Mouse (Mus musculus): Measurements from ENCODE around the gene Rab43. TPM values are rescaled to one million over a fixed set of nuclear protein-coding genes. Genes with fewer than 3 reads are reported as not detected.

Gene Rab43
- 10 to 100 TPM in 1 of 4 experiments, 1 to 10 TPM in 3; 7.9 to 13.3 (median 9.0) TPM for total RNA-seq (2022)

DNA sequence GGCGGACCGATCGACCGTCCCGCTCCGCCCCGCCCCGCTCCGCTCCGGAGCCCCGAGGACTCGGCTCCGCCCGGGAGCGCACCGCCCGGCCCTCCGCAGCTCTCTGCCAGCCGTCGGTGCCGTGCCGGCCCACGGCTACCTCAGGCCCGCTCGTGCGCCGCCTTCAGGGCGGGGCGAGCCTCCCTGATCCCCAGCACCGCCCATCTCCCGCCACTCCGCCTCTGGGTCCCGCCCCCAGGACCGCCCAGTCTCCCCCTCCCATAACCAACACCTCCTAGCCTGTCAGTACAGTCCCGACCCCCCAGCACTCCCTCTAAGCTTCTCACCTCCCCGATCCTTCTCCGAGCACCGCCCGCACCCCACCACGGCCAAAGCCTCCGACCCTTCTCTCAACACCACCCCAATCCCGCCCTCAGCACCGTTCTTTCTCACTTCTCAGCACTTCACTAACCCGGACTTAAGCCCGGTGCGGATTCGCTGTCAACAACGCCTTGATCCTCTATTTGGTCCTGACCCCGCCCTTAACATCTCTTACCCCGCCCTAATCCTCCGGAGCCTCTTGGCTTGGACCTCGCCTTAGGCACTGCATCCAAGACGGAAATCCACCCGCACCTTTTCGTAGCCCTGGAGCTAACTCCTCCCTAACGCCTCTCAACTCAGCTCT is at the start of gene Rab43:
Gene Rab43, minus strand, starts transcription at position 490 of the 664 bp plus-strand sequence.
- peak; percentile 95 for DNase-seq (ENCODE audit: low spot score)

DNA sequence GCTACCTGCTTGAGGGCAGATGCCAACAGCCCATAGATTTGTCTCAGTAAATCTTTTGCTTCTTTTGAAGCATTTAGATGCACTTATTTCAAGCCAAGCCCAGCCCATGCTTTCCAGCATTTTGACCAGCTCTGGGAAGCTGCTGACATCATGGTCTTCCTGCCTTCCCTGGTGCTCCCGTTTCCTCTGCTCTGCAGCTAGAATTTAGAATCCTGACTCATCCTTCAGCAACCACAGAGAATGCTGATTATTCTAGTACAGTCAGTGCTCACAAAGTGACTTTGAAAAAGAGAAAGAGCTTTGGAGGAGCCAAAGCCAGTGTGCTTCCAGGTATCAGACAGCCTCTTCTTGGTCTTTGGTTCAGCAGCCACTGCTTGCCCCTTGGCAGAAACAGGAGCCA is 45.1 kb upstream of the Rab43 start:
- DNase-seq (ENCODE audit: low spot score): no peak

DNA sequence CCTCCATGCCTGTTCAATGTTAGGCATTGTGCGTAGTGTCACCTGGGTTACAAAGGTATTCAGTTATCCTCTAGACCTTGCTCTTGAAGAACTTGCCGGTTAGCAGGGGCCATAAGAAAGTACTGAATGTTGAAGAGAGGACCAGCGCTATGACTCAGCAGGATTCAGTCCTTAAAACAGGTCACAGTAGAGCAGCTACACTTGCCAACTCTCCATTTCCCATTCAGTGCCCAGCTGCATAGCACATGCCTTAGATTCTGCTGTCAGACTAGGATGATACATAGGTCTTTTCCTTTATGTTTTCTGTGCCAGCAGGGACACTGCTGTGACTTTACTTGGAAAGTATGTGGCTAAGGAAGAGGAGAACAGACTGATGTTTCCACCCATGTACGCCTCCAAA is 41.5 kb upstream of the Rab43 start:
- no peak for DNase-seq (ENCODE audit: low spot score)

DNA sequence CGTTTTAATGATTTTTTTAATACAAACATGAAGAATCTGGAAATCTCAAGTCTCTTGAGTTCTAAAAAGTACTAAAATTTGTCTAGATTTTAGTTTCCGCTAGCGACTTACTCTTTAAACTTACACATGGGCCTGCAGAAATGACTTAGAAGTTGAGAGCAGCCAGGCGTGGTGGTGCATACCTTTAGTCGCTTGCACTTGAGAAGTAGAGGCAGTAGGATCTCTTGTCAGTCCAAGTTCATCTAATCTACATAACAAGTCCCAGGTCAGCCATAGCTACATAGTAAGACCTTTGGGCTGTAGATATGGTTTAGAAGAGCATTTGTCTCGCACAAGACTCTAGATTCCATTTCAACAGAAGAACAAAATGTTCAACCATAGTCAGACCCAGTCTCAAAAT is 39.9 kb upstream of the Rab43 start:
- no peak for DNase-seq (ENCODE audit: low spot score)

DNA sequence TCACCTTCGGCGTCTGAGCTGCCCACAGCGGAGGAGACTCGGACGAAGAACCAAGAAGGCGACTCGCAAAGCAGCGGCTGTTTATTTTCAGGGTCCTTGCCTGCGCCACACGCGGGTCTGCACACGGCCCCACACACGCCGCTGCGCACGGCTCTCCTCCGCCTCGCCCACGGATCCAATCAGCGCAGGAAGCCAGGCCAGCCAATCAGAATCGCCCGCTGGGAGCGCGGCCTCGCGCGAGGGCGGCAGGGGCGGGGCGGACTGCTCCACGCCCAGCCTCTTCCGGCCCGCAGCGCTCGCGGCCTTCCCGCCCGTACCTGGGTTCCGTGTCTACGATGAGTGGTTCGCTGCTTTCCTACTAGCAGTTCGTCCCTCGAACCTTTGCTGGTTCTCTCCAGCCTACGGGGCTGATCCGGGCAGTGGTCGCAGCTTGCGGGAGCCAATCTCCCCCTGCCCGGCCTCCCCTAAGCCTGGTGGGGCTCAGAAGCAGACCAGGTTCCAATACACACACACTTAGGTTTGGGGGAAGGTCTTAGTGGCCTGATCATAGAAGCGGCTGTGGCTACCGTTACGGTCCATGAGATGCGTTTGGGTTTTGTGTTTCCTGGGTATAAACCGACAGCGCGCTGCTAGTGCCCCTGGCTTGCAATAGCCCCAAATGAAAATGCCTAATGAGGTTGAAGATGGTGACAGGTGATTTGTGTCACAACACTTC is 39.1 kb upstream of the Rab43 start, which contains the start of gene Cnbp:
Gene Cnbp, minus strand, starts transcription at position 207 of the 715 bp plus-strand sequence.
- DNase-seq (ENCODE audit: low spot score): peak; percentile 93

DNA sequence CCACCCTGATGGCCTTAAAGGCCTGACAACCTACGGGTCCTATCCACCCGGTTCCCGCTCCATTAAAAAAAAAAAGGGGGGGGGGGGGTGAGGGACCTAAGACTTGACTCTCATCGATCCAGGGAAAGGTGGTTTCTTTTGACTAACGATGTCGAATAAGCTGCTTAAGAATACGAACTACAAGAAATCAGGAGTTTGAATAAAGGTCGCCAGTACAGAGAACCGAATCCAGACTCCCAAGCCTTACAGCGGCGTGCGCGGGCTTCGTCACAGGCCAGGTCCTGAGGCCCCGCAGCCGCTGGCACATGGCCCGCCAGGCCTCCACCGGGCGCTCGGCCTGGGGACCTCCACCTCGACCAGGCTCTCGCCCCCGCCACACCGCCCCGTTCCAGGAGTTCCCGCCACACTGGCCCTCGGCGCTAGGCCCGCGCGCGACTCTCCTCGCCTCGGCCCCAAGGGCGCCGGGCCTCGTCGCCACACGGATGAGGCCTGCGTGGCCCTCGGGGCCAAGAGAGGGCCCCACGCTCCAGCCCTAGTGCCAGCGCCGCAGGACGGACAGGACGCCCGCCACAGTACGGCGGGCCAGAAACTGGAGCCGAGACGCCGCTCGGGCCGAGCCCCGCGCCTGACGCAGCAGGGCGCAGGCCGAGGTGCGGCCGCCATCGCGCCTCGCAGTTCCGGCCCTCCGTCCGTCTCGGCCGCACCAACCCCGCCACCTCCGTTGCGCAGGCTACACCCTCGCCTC is 38.4 kb upstream of the Rab43 start:
- DNase-seq (ENCODE audit: low spot score): peak; percentile 46

DNA sequence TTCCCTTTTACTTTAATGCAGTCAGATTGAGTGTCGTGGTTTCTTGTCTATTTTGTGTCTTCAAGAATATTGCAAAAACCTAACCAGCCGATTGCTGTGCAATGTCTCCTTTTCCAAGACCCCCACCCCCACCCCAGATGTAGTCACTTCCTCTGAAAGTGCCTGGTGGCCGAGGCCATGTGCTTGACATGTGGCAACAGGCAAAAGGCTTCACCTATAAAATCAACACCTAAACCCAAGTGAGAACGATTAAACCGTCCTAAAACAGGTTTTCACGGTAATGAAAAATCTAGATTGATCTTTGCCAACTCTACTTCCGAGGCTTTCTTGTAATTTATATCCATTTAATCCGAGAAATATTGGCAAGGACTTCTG is 37.8 kb upstream of the Rab43 start:
- DNase-seq (ENCODE audit: low spot score): no peak

DNA sequence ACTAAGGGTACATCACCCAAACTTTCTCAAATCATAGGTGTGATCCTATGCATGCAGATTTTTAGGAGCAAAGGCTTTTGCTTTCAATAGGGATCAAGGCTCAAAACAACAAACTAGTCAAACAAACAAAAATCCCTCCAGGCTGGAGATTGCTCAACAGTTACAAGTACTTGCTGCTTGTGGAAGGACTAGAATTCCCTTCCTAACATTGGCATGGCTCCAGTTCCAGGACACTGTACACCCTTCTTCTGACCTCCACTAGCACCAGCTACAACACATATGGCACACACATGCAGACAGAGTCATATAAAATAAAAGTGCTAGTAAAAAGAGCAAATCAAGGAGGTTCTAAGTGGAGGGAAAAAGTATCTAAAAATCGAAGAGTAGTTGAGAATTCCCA is 34.8 kb upstream of the Rab43 start:
- no peak for DNase-seq (ENCODE audit: low spot score)

DNA sequence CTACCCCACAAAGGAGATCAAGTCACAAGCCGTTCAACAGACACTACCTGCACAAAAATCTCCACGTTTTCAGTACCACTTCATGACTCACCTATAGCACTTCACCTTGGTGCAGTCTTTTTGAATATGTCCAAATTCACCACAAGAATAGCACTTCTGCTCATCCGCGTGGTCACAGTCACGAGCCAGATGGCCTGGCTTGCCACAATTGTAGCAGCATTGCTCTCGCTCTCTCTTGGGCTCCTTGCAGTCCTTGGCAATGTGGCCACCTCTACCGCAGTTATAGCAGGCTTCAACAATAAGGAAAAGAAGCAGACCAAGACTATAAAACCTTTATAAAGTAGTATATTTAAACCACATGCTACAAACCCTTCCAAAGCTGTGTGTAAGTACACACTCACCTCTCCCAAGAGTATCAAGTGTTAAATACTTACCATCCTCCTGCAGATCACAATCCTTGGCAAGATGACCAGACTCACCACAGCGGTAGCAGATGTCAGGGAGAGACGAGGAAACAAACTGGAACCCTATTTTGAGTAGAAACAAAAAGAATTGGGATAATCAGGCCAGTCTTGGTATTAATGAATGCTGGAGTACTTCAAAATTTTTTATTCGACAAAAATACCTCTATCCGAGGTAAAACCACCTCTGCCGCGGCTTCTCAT is 33.2 kb upstream of the Rab43 start:
- DNase-seq (ENCODE audit: low spot score): no peak

DNA sequence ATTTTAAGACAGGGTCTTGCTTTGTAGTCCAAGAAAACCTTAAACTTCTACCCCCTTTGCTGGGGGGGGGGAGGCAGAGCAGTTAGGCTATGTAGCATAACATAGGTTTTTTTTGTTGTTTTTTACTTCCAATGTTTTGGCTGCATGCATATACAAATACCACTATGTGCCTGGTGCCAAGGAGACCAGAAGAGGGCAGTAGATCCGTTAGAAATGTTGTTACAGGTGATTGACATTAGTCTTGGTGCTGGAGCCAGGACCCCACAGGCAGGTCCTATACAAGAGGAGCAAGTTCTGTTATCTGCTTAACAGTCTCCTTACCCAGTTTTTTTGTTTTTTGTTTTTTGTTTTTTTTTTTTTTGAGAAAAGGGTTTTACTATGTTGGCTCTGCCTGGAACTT is 30.3 kb upstream of the Rab43 start:
- no peak for DNase-seq (ENCODE audit: low spot score)

DNA sequence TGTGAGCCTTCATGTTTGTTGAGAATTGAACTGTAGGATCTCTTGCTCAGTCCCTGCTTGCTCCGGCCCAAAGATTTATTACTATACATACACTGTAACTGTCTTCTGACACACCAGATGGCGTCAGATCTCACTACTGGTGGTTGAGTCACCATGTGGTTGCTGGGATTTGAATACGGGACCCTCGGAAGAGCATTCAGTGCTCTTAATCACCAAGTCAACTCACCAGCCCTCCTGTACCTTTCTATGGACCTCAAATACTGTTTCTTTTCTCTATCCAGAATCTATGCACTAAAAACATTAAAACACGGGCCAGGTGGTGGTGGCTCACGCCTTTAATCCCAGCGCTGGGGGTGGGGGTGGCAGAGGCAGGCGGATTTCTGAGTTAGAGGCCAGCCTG is 29.7 kb upstream of the Rab43 start:
- no peak for DNase-seq (ENCODE audit: low spot score)

DNA sequence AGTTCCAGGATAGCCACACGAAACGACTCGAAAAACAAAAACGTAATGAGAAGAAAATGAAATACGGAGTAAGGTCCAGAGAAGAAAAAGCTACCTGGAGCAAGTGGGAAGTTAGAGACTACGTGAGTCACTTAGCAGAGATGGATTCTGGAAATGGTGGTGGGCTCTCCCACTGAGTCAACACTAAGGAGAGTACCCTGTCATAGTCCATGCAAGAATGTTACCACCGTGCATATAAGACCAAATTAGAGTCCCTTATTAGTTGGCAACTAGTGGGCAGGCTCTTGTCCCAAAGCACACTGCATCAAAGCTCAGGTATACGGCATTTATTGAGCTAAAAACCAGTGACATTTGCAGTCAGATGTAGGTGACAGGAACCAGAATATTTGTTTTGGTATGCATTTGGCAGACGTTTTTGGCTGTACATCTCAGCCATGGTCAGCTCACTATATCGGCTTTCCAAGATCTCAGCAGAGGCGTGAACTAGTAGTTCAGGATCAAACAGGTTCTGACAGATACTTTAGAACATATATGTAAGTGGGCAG is 27.9 kb upstream of the Rab43 start:
- DNase-seq (ENCODE audit: low spot score): no peak

DNA sequence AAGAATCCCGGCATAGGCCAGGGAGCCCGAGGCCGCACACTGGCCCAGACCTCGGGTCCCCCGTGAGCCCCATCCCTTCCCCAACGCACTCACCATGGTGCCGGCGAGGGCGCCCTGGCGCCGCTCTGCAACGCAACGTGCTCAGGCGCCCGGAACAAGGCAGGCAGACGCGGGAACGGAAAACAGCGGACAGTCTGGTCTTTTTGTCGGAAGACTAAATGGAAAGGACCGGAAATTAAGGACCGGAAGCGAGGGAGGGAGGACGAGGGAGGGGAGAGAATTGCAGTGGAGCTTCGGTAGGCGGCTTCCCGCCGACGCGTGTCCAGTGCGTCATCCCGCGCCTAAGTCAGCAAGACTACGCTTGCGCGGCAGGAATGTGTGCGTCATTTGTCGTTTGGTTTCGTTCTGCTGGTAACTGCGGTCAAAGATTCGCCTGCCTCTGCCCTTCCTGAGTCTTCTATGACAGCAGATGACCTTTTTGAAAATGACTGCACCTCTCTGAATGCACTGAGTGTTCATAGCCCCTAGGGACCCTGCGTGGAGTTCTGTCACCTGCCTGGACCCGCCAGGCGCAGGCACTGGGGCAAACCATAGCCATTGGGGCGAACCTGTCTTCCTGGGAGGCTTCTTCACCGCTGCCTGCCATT is 26.7 kb upstream of the Rab43 start, which contains the start of gene Isy1:
Gene Isy1, minus strand, starts transcription at position 248 of the 647 bp plus-strand sequence.
- DNase-seq (ENCODE audit: low spot score): peak; percentile 97

DNA sequence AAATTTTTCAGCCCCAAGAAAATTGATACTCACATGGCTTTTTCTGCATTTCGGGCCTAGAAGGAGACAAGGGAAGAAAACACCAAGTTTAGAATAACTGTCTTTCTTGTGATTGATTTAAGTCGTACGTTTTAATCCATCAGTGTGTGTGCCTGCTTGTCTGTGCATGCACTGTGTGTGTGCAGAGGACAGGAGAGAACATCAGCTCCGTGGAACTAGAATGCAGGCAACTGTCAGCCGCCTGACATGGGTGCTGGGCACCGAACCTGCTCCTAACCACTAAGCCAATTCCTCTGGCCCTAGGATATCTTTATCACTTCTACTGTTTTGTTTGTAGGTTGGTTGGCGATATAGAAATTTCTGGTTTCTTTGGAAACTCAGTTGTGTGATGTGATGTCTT is 23.7 kb upstream of the Rab43 start, which contains the start of gene Gm45140:
Gene Gm45140, minus strand, starts transcription at position 101 of the 400 bp plus-strand sequence.
- no peak for DNase-seq (ENCODE audit: low spot score)

DNA sequence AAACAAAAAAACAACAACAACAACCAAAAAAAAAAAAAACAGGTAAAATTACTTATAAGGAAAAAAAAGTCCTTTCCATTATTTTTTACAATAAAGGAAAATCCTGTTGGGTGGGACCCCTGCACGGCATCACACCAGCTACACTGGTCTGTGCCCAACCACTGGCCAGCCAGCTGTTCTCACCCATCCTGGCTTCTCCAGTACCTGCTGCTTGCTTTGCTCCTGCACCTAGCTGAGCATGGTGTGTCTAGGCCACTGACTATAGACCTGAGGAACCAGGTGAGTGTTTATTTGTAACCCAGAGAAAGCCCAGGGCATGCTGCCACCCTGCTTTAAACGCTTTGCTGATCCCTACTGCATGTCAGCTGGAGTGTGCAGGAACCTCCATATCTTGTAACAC is 8.4 kb upstream of the Rab43 start:
- no peak for DNase-seq (ENCODE audit: low spot score)

DNA sequence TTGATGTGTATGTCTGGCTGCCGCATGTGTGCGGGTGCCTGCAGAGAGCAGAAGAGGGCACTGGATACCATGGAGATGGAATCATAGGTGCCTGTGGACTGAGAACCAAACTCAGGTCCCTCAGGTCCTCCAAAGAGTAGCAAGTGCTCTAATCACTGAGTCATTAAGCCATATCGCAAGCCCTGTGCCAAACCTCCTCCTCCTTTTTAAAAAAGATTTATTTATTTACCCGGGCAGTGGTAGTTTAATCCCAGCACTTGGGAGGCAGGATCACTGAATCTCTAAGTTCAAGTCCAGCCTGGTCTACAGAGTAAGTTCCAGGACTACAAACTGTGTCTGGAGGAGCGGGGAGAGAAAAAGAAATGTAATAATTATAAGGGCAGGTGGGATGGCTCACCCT is 2.5 kb upstream of the Rab43 start:
- no peak for DNase-seq (ENCODE audit: low spot score)

DNA sequence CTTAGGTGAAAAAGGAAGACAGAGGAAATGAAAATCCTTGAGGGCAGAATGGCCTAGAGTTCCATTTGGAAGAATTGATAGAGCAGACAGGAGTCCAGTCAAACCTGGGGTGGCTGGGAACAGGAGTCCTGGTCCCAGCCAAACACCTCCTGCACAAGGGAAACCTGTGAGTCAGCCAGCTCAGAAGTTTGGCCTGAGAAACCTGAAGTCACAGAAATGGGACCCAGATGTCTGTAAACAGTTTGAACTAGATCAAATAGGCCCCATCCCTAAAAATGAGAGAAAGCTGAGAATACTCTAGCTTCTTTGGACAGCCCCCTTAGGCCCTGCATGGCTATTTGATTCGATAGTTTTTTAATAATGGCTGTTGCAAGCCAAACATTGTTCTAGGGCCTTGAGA is 692 bp upstream of the Rab43 start:
- no peak for DNase-seq (ENCODE audit: low spot score)

DNA sequence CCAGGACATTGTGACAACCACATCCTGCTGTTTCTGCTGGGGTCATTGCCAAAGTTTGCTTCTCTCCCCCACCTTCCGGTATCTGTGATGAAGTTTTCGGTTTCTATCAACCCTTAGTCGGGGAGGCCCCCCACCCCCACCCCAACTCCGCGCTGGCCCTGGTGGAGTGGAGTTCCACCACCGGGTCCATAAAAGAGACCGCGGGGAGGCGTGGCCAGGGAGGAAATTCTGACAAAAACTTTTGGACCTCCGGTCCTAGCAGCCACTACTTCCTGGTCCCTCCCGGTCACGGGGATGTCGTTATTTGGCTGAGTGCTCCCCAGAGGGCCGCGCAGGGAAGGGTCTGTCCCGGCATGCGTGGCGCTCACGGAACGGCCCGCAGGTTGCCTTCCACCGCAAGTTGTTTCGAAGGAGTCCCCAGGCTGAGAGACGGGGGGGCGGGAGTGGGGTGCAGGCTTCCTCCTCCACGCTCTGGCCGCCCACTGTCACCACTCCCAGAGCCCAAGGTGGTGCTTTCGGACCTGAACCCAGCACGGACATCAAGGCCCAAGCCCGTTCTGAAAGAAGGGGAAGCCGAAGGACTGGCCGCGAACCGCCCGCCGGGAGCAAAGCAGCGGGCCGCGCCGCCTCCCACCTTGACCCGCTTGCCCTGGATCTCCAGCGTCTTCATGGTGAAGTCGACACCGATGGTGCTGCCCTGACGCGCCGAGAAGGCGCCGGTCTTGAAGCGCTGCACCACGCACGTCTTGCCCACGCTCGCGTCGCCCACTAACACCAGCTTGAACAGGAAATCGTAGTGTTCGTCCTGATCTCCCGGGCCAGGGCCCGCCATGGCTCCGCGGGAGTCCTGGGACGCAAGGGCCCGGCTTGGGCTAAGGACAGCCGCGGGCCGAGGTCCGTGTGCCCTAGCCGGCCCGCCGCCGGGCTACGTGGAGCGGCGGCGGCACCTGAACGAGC is 973 bp downstream of the Rab43 start:
- peak; percentile 87 for DNase-seq (ENCODE audit: low spot score)

DNA sequence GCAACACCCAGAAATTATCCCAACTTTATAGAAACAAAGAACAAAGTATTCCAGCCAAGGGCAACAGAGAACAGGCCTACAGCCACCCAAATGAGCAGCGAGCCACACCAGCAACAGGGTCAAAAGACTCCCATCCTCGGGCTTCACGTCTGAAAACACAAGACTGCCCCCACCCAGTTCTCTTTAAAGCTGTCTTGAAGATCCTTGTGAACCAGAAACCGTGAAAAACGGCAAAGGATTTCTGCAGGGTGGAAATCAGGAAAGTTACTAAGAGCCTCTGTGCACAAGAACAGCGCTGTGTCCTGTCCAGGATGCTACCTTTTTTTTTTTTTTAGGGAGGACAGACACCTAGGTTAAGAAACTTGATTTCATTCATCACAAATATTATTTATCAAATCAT is 1.7 kb downstream of the Rab43 start:
- no peak for DNase-seq (ENCODE audit: low spot score)

DNA sequence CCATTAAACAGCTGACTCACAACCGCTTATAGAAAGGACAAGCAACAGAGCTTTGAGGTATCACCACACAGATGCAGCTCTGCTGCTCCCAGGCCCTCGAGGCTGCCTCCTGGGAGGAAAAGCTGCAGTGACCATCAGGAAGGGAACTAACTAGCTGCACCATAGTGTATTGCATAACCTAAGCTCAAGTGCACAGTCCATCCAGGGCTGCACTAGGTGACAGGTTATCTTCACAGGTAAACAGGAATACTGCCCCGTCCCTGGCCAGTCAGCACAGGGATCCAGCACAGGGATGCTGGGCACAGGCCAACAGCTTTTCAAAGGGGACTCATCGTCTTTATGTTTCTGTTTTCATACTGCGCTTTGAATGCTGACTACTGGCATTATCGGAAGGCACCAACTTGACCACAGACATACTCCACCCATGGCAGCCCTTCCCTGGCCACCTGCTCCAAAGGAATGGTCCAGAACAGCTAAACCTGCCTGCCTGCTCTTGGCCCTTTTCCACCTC is 2.3 kb downstream of the Rab43 start:
- DNase-seq (ENCODE audit: low spot score): no peak

Data from heart, adult 8-10 months (tissue).